Mouse (Mus musculus): ENCODE data around the gene Cdk14. TPM values are rescaled to one million over a fixed set of nuclear protein-coding genes. Genes with fewer than 3 reads are reported as not detected.

The Cdk14 gene
- total RNA-seq, 1 experiment = 3.5 TPM

DNA sequence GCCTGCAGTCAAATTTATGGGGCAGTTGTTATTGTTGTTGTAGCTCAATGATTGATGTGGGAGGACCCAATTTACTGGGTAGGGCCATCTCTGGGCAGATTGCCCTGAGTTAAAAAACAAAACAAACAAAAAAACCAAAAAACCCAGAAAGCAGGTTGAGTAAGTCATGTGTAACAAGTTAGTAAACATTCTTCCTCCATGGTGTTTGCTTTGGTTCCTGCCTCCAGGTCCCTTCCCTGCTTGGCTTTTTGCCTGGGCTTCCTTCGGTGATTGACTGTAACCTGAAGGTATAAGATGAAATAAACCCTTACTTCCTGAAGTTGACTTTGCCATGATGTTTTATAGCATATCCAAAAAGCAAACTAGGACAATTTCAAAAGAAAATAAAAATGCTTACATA lies 377.4 kb downstream of the Cdk14 start:
- no peak for TF ChIP-seq HCFC1 (IDR thresholded peaks at IDR 0.05; ENCODE audit: borderline replicate concordance, insufficient read depth, low read length)
- no peak for TF ChIP-seq ZNF384 (IDR thresholded peaks at IDR 0.05; ENCODE audit: low read depth, low read length)
- Histone ChIP-seq H3K9me3 (ENCODE audit: control insufficient read depth, insufficient read depth, low read depth, low read length) (no peaks in the 10 kb centered on the region), H3K4me3 (ENCODE audit: insufficient read depth in 1 of 2, low read depth in 1 of 2, low read length in 2 of 2, poor library complexity in 1 of 2, severe bottlenecking in 1 of 2) (no peak overlapping the region), H3K4me1 (ENCODE audit: control insufficient read depth in 2 of 2, insufficient read depth in 2 of 2, low read length in 2 of 2, poor library complexity in 1 of 2) (no peaks in the 10 kb centered on the region), H3K36me3 (ENCODE audit: control insufficient read depth, insufficient read depth, low read length, poor library complexity, severe bottlenecking) (no peaks in the 10 kb centered on the region), H3K9ac (ENCODE audit: insufficient read depth, low read depth, low read length, poor library complexity, severe bottlenecking) (no peak overlapping the region), H3K27ac (ENCODE audit: insufficient read depth, low read depth, low read length, poor library complexity, severe bottlenecking) (no peak overlapping the region)
- DNase-seq (ENCODE audit: low read depth, low spot score) = no peak
- in situ Hi-C loops (cut with MboI; ENCODE audit: low sequenced_read_pairs in 2 of 2, unreplicated experiment in 2 of 2) = no loop called here

DNA sequence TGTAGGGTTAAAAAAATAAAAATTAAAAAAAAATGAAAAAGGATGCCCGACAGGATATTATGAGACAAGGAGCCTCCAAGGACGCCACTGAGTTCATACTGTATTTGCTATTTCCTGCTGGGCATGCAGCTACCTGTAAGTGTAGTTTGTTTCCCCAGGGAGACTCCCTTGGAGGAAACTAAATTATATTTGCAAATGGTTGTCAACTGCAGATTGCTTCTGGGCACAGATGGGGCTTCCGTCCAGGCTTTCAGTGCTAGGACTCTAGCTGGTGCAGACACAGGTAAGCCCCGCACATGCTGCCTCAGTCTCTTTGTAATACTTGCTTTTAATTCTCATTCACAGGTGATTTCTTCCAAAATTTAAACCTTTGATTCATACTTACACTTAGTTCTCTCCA lies 378.6 kb downstream of the Cdk14 start:
- Histone ChIP-seq H3K9ac (ENCODE audit: insufficient read depth, low read depth, low read length, poor library complexity, severe bottlenecking) (no peak overlapping the region), H3K9me3 (ENCODE audit: control insufficient read depth, insufficient read depth, low read depth, low read length) (no peaks in the 10 kb centered on the region), H3K27ac (ENCODE audit: insufficient read depth, low read depth, low read length, poor library complexity, severe bottlenecking) (no peak overlapping the region), H3K36me3 (ENCODE audit: control insufficient read depth, insufficient read depth, low read length, poor library complexity, severe bottlenecking) (no peaks in the 10 kb centered on the region), H3K4me3 (ENCODE audit: insufficient read depth in 1 of 2, low read depth in 1 of 2, low read length in 2 of 2, poor library complexity in 1 of 2, severe bottlenecking in 1 of 2) (no peak overlapping the region), H3K4me1 (ENCODE audit: control insufficient read depth in 2 of 2, insufficient read depth in 2 of 2, low read length in 2 of 2, poor library complexity in 1 of 2) (no peaks in the 10 kb centered on the region)
- DNase-seq (ENCODE audit: low read depth, low spot score) = no peak
- in situ Hi-C loops (cut with MboI; ENCODE audit: low sequenced_read_pairs in 2 of 2, unreplicated experiment in 2 of 2) = no loop called here
- TF ChIP-seq CHD2 (IDR thresholded peaks at IDR 0.05; ENCODE audit: low read depth, low read length) = no peak
- TF ChIP-seq MAFK (IDR thresholded peaks at IDR 0.05; ENCODE audit: insufficient read depth, low read depth, low read length) = no peak
- TF ChIP-seq ZC3H11A (IDR thresholded peaks at IDR 0.05; ENCODE audit: borderline replicate concordance, low read depth, low read length) = no peak
- no peak for TF ChIP-seq HCFC1 (IDR thresholded peaks at IDR 0.05; ENCODE audit: borderline replicate concordance, insufficient read depth, low read length)
- TF ChIP-seq ZNF384 (IDR thresholded peaks at IDR 0.05; ENCODE audit: low read depth, low read length) = no peak

DNA sequence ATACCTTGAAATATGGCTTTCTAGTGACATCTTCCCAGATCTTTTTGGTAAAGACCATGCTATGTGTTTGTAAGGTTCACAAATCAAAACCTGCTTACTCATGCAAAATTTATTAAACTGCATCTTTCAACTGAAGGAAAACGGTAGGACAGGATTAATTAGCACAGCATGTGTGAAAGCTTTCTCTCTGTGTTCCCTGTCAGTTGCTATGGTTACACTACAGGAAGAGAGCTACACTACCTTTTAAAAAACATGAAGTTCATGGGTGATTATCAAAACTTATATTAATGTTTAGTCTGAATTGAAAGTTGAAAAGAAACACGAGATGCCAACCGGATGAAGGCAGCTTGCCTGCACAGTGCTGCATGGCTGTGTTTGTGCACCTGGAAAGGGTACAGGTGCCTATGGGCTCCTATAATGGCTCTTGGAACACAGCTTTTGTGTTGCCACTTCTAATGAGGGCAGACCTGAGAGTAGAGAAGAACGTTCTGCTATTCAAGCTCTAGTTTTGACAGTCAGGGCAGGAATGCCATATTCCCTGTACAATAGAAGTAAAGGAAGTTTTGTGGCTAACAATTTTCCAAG lies 380.3 kb downstream of the Cdk14 start:
- no peak overlapping the region for H3K9ac ChIP-seq (ENCODE audit: insufficient read depth, low read depth, low read length, poor library complexity, severe bottlenecking)
- DNase-seq (ENCODE audit: low read depth, low spot score) = no peak
- H3K27ac ChIP-seq (ENCODE audit: insufficient read depth, low read depth, low read length, poor library complexity, severe bottlenecking) = no peak overlapping the region
- no peak; the same call in 1 of the 2 replicates for TF ChIP-seq MAFK (IDR thresholded peaks at IDR 0.05; ENCODE audit: insufficient read depth, low read depth, low read length)
- no peak for TF ChIP-seq ZC3H11A (IDR thresholded peaks at IDR 0.05; ENCODE audit: borderline replicate concordance, low read depth, low read length)
- no peak for TF ChIP-seq ZNF384 (IDR thresholded peaks at IDR 0.05; ENCODE audit: low read depth, low read length)
- TF ChIP-seq CHD2 (IDR thresholded peaks at IDR 0.05; ENCODE audit: low read depth, low read length) = no peak
- TF ChIP-seq HCFC1 (IDR thresholded peaks at IDR 0.05; ENCODE audit: borderline replicate concordance, insufficient read depth, low read length) = no peak
- no peaks in the 10 kb centered on the region for H3K4me1 ChIP-seq (ENCODE audit: control insufficient read depth in 2 of 2, insufficient read depth in 2 of 2, low read length in 2 of 2, poor library complexity in 1 of 2)
- H3K9me3 ChIP-seq (ENCODE audit: control insufficient read depth, insufficient read depth, low read depth, low read length) = no peaks in the 10 kb centered on the region
- H3K4me3 ChIP-seq (ENCODE audit: insufficient read depth in 1 of 2, low read depth in 1 of 2, low read length in 2 of 2, poor library complexity in 1 of 2, severe bottlenecking in 1 of 2) = no peak overlapping the region
- H3K36me3 ChIP-seq (ENCODE audit: control insufficient read depth, insufficient read depth, low read length, poor library complexity, severe bottlenecking) = no peaks in the 10 kb centered on the region
- in situ Hi-C loops (cut with MboI; ENCODE audit: low sequenced_read_pairs in 2 of 2, unreplicated experiment in 2 of 2) = no loop called here

DNA sequence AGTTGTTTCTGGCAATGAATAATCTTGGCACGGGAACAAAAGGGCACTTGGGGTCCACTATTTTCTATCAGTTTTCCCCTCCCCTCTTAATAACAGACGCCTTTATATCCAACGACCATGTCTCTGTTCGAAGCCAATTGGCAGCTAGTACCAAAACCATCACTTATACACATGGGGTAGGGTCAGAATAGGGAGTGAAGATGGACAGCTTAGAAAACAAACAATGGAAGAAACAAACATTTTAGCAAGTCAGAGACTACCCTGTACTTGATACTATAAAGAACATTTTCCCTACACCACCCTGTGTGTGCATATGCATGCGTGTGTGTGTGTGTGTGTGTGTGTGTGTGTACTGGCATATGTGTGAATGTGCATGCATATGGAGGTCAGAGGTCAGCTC lies 386.7 kb downstream of the Cdk14 start:
- H3K4me3 ChIP-seq (ENCODE audit: insufficient read depth in 1 of 2, low read depth in 1 of 2, low read length in 2 of 2, poor library complexity in 1 of 2, severe bottlenecking in 1 of 2) = no peak overlapping the region
- TF ChIP-seq ZC3H11A (IDR thresholded peaks at IDR 0.05; ENCODE audit: borderline replicate concordance, low read depth, low read length) = no peak
- no peak for TF ChIP-seq MAFK (IDR thresholded peaks at IDR 0.05; ENCODE audit: insufficient read depth, low read depth, low read length)
- TF ChIP-seq ZNF384 (IDR thresholded peaks at IDR 0.05; ENCODE audit: low read depth, low read length) = no peak
- no peak for TF ChIP-seq HCFC1 (IDR thresholded peaks at IDR 0.05; ENCODE audit: borderline replicate concordance, insufficient read depth, low read length)
- TF ChIP-seq CHD2 (IDR thresholded peaks at IDR 0.05; ENCODE audit: low read depth, low read length) = no peak
- H3K4me1 ChIP-seq (ENCODE audit: control insufficient read depth in 2 of 2, insufficient read depth in 2 of 2, low read length in 2 of 2, poor library complexity in 1 of 2) = no peaks in the 10 kb centered on the region
- H3K36me3 ChIP-seq (ENCODE audit: control insufficient read depth, insufficient read depth, low read length, poor library complexity, severe bottlenecking) = no peaks in the 10 kb centered on the region
- no peaks in the 10 kb centered on the region for H3K9me3 ChIP-seq (ENCODE audit: control insufficient read depth, insufficient read depth, low read depth, low read length)
- in situ Hi-C loops (cut with MboI; ENCODE audit: low sequenced_read_pairs in 2 of 2, unreplicated experiment in 2 of 2) = no loop called here
- no peak for DNase-seq (ENCODE audit: low read depth, low spot score)
- H3K9ac ChIP-seq (ENCODE audit: insufficient read depth, low read depth, low read length, poor library complexity, severe bottlenecking) = no peak overlapping the region
- no peak overlapping the region for H3K27ac ChIP-seq (ENCODE audit: insufficient read depth, low read depth, low read length, poor library complexity, severe bottlenecking)

DNA sequence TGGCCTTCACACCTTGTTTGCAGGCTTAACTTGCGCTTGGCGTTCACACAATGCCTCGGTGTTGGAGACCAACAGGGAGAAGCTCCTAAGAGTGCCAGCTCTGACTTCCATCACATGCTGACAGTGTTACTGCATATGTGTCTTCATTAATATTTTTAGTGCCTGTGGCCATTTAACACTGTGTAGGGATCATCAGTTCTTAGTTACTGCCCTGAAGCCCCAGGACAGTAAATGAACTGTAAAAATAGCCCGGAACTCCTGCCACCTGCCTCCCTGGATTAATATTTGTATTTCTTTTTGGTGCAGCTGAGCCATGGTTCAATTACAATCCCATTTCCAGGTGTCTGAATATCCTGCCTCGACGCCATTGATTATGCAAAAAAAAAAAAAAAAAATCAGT lies 387.3 kb downstream of the Cdk14 start:
- no peak overlapping the region for H3K27ac ChIP-seq (ENCODE audit: insufficient read depth, low read depth, low read length, poor library complexity, severe bottlenecking)
- H3K36me3 ChIP-seq (ENCODE audit: control insufficient read depth, insufficient read depth, low read length, poor library complexity, severe bottlenecking) = no peaks in the 10 kb centered on the region
- TF ChIP-seq ZNF384 (IDR thresholded peaks at IDR 0.05; ENCODE audit: low read depth, low read length) (no peak), CHD2 (IDR thresholded peaks at IDR 0.05; ENCODE audit: low read depth, low read length) (no peak), ZC3H11A (IDR thresholded peaks at IDR 0.05; ENCODE audit: borderline replicate concordance, low read depth, low read length) (no peak)
- no peak overlapping the region for H3K9ac ChIP-seq (ENCODE audit: insufficient read depth, low read depth, low read length, poor library complexity, severe bottlenecking)
- DNase-seq (ENCODE audit: low read depth, low spot score) = no peak
- in situ Hi-C loops (cut with MboI; ENCODE audit: low sequenced_read_pairs in 2 of 2, unreplicated experiment in 2 of 2) = no loop called here
- no peaks in the 10 kb centered on the region for H3K9me3 ChIP-seq (ENCODE audit: control insufficient read depth, insufficient read depth, low read depth, low read length)
- no peaks in the 10 kb centered on the region for H3K4me1 ChIP-seq (ENCODE audit: control insufficient read depth in 2 of 2, insufficient read depth in 2 of 2, low read length in 2 of 2, poor library complexity in 1 of 2)
- H3K4me3 ChIP-seq (ENCODE audit: insufficient read depth in 1 of 2, low read depth in 1 of 2, low read length in 2 of 2, poor library complexity in 1 of 2, severe bottlenecking in 1 of 2) = no peak overlapping the region

Data from ES-E14 (cell line).